Mouse (Mus musculus) embryonic facial prominence, embryonic 14.5 days (tissue): ENCODE data around the gene Bahcc1. TPM values are rescaled to one million over a fixed set of nuclear protein-coding genes. Genes with fewer than 3 reads are reported as not detected.
A peak's percentile ranks its signal among the peaks of the same experiment; 100 is the strongest.

Source experiments
- ATAC-seq: fragments of 200-750 bp; cut with Nextera tagmentation; 2 replicates; pipeline ENCODE4 v1.8.0; 2017; ENCODE audit warnings: low read depth, moderate number of reproducible peaks, moderate TSS enrichment
- DNase-seq: peaks from one replicate; pipeline ENCODE4 v3.0.0-alpha.2; 2015; ENCODE audit warnings: low spot score
- H3K27ac ChIP-seq: fragments of 300-500 bp; sonication (generic); replicated peaks from 2 replicates; pipeline ENCODE4 v1.5.1; 2014; ENCODE audit warnings: low read depth, mild to moderate bottlenecking, low read length, moderate library complexity
- H3K27me3 ChIP-seq: fragments of 300-500 bp; sonication (generic); replicated peaks from 2 replicates; pipeline ENCODE4 v1.6.1; 2014; ENCODE audit warnings: low read length; ENCODE audit not compliant: control insufficient read depth, insufficient read depth
- H3K36me3 ChIP-seq: fragments of 300-500 bp; sonication (generic); 2 replicates; pipeline ENCODE4 v1.6.1; 2014; ENCODE audit warnings: low read length, mixed read lengths; ENCODE audit not compliant: control insufficient read depth, insufficient read depth
- H3K4me1 ChIP-seq: fragments of 300-500 bp; sonication (generic); 2 replicates; pipeline ENCODE4 v1.6.1; 2014; ENCODE audit warnings: antibody characterized with exemption, low read length; ENCODE audit not compliant: control insufficient read depth, insufficient read depth
- H3K4me2 ChIP-seq: fragments of 300-500 bp; sonication (generic); 2 replicates; pipeline ENCODE4 v1.6.1; 2014; ENCODE audit warnings: low read depth, mild to moderate bottlenecking, low read length, moderate library complexity, mixed read lengths
- H3K4me3 ChIP-seq: fragments of 300-500 bp; sonication (generic); 2 replicates; pipeline ENCODE4 v1.5.1; 2014; ENCODE audit warnings: low read depth, mild to moderate bottlenecking, low read length
- H3K9ac ChIP-seq: fragments of 300-500 bp; sonication (generic); 2 replicates; pipeline ENCODE4 v1.6.1; 2014; ENCODE audit warnings: low read depth, mild to moderate bottlenecking, low read length, moderate library complexity, mixed read lengths
- H3K9me3 ChIP-seq: fragments of 300-500 bp; sonication (generic); 2 replicates; pipeline ENCODE4 v1.6.1; 2016; ENCODE audit warnings: low read length; ENCODE audit not compliant: control insufficient read depth
- WGBS: fragments of 180-500 bp; shearing (Covaris S2); extraction: QIAGEN DNeasy Blood & Tissue Kit; methylation state at CpG from one replicate; pipeline ENCODE4 v1.1.7; 2014; 5-methylcytosine and 5-hydroxymethylcytosine counted together
- polyA plus RNA-seq: library from polyadenylated mRNA; unstranded; fragments of >200 nt; fragmentation: Nextera tagmentation; extraction: Ambion mirVana; gene quantifications from 2 replicates; pipeline ENCODE4 v1.2.1, GENCODE M21; 2014

Bahcc1 gene
- polyA plus RNA-seq, 1 experiment from 2014 or later, result 11.1 TPM

GRCm38 (mm10) chr11:120312069-120312468, 79.3 kb downstream of the Bahcc1 start:
- ATAC-seq, result no peak
- WGBS, result 49% methylated on average over 6 of the region's 6 CpGs
- no peaks in the 10 kb centered on the region for H3K27me3 ChIP-seq
- H3K9me3 ChIP-seq, result no peaks in the 10 kb centered on the region
- no peak overlapping the region for H3K9ac ChIP-seq
- H3K4me1 ChIP-seq, result peaks cover 22% of the 10 kb centered on the region
- DNase-seq, result peak; percentile 1
- no peak overlapping the region for H3K4me2 ChIP-seq
- no peak overlapping the region for H3K27ac ChIP-seq
- no peaks in the 10 kb centered on the region for H3K36me3 ChIP-seq
- no peak overlapping the region for H3K4me3 ChIP-seq

- Histone ChIP-seq H3K4me3 (no peak overlapping the region), H3K4me2 (no peak overlapping the region), H3K9me3 (no peaks in the 10 kb centered on the region), H3K4me1 (peaks cover 17% of the 10 kb centered on the region), H3K36me3 (no peaks in the 10 kb centered on the region), H3K27me3 (no peaks in the 10 kb centered on the region), H3K27ac (no peak overlapping the region), H3K9ac (no peak overlapping the region)
- 42% methylated on average over 6 of the region's 6 CpGs for WGBS
- no peak for ATAC-seq
- DNase-seq, result peak; percentile 1
Observed at GRCm38 (mm10) chr11:120313906-120314685, 81.3 kb downstream of the Bahcc1 start.

GRCm38 (mm10) chr11:120314721-120315415, 82.1 kb downstream of the Bahcc1 start:
- no peaks in the 10 kb centered on the region for H3K9me3 ChIP-seq
- ATAC-seq, result no peak
- no peaks in the 10 kb centered on the region for H3K27me3 ChIP-seq
- WGBS, result 46% methylated on average over 16 of the region's 16 CpGs
- no peak overlapping the region for H3K4me3 ChIP-seq
- peaks cover 17% of the 10 kb centered on the region for H3K4me1 ChIP-seq
- DNase-seq, result no peak
- H3K27ac ChIP-seq, result peak overlapping the region; percentile 96
- H3K36me3 ChIP-seq, result no peaks in the 10 kb centered on the region
- no peak overlapping the region for H3K9ac ChIP-seq
- peak overlapping the region; percentile 93 for H3K4me2 ChIP-seq

GRCm38 (mm10) chr11:120315416-120315761, 82.6 kb downstream of the Bahcc1 start:
- no peaks in the 10 kb centered on the region for H3K36me3 ChIP-seq
- 30% methylated on average over 4 of the region's 4 CpGs for whole genome bisulfite sequencing
- H3K4me2 ChIP-seq, result peak overlapping the region; percentile 93
- H3K4me3 ChIP-seq, result peak overlapping the region; percentile 53
- peak overlapping the region; percentile 96 for H3K27ac ChIP-seq
- H3K9ac ChIP-seq, result peak overlapping the region; percentile 76; the same call in 1 of the 2 replicates
- peaks cover 17% of the 10 kb centered on the region for H3K4me1 ChIP-seq
- no peaks in the 10 kb centered on the region for H3K27me3 ChIP-seq
- H3K9me3 ChIP-seq, result no peaks in the 10 kb centered on the region
- ATAC-seq (no peak), DNase-seq (no peak)

GRCm38 (mm10) chr11:120315832-120316689, 83.3 kb downstream of the Bahcc1 start:
- Histone ChIP-seq H3K9ac (peak overlapping the region; percentile 76), H3K9me3 (no peaks in the 10 kb centered on the region), H3K27ac (peak overlapping the region; percentile 96), H3K36me3 (no peaks in the 10 kb centered on the region), H3K27me3 (no peaks in the 10 kb centered on the region), H3K4me2 (peak overlapping the region; percentile 93), H3K4me1 (peaks cover 17% of the 10 kb centered on the region), H3K4me3 (peak overlapping the region; percentile 53)
- WGBS, result 9% methylated on average over 37 of the region's 37 CpGs
- DNase-seq (peak; percentile 98), ATAC-seq (peak; percentile 96)

GRCm38 (mm10) chr11:120316690-120317254, 84.0 kb downstream of the Bahcc1 start:
- H3K9ac ChIP-seq, result peak overlapping the region; percentile 76
- H3K9me3 ChIP-seq, result no peaks in the 10 kb centered on the region
- H3K4me1 ChIP-seq, result peaks cover 12% of the 10 kb centered on the region
- H3K36me3 ChIP-seq, result no peaks in the 10 kb centered on the region
- H3K4me2 ChIP-seq, result peak overlapping the region; percentile 93
- no peaks in the 10 kb centered on the region for H3K27me3 ChIP-seq
- peak overlapping the region; percentile 96 for H3K27ac ChIP-seq
- H3K4me3 ChIP-seq, result peak overlapping the region; percentile 53
- no peak for DNase-seq
- WGBS, result 26% methylated on average over 13 of the region's 13 CpGs
- no peak for ATAC-seq

- no peak for ATAC-seq
- DNase-seq, result no peak
- no peaks in the 10 kb centered on the region for H3K9me3 ChIP-seq
- H3K4me2 ChIP-seq, result no peak overlapping the region
- H3K9ac ChIP-seq, result no peak overlapping the region
- H3K4me3 ChIP-seq, result no peak overlapping the region
- peak overlapping the region; percentile 96; the same call in 1 of the 2 replicates for H3K27ac ChIP-seq
- H3K27me3 ChIP-seq, result no peaks in the 10 kb centered on the region
- 59% methylated on average over 7 of the region's 7 CpGs for WGBS
- H3K36me3 ChIP-seq, result no peaks in the 10 kb centered on the region
- H3K4me1 ChIP-seq, result peaks cover 12% of the 10 kb centered on the region
Observed at GRCm38 (mm10) chr11:120317456-120317855, 84.7 kb downstream of the Bahcc1 start.

GRCm38 (mm10) chr11:120319310-120319709, 86.6 kb downstream of the Bahcc1 start:
- 91% methylated on average over 5 of the region's 5 CpGs for WGBS
- DNase-seq, result no peak
- no peaks in the 10 kb centered on the region for H3K9me3 ChIP-seq

More at GRCm38 (mm10) chr11:120319310-120319709, 86.6 kb downstream of the Bahcc1 start:
- Histone ChIP-seq H3K4me3 (no peak overlapping the region), H3K27me3 (no peaks in the 10 kb centered on the region), H3K27ac (no peak overlapping the region), H3K4me2 (no peak overlapping the region), H3K36me3 (no peaks in the 10 kb centered on the region), H3K9ac (no peak overlapping the region), H3K4me1 (peaks cover 12% of the 10 kb centered on the region)
- no peak for ATAC-seq
